Mouse (Mus musculus): ENCODE measurements around the gene Mgat5b.

Mgat5b gene

GRCm38 (mm10) chr11:117030471-117031101 lies 111.9 kb downstream of the Mgat5b start:
- 33% methylated on average over 8 of the region's 8 CpGs for WGBS

GRCm38 (mm10) chr11:117031249-117031648 lies 112.6 kb downstream of the Mgat5b start:
- WGBS: 34% methylated on average over 4 of the region's 4 CpGs

GRCm38 (mm10) chr11:117035661-117036336 lies 117.1 kb downstream of the Mgat5b start:
- 80% methylated on average over 11 of the region's 11 CpGs for WGBS

Measured in cerebral cortex, adult 2 months (tissue).